Comparison of ENCODE assay signal across 8 mouse cellular contexts in the genomic region with DNA sequence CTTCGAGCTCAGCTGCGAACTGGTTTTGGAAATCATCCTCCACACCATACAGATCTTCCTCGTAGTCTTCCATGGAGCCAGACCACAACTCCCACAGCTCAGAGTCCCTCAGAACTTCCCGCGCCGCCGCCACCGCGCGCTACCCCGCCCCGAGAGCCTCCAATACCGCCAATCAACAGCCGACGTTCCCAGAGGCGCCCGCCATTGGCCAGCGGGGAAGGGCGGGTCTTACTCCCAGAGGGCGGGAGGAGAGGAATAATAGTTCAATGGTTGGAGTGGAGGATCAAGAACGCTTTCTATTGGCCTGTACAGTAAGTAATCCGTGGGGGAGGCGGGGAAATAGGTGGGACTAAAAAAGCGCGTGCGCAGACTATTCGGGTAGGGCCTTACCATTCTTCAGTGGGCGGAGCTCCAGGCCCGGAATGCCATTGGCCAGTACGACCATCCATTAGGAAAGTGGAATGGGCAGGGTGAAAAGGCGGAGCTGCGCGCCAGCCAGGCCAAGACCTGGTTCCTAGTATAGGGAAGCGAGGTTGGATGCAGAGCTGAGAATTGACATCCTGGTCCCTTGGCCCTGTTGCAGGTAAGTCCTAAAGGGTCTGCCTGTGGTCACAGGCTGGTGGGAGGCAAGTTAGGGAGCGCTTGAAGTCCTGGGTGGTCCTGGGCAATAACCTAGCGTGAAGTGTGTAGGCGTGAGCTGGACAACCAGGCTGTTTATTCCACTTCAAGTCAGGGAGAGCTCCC. TPM values are rescaled to one million over a fixed set of nuclear protein-coding genes. Genes with fewer than 3 reads are reported as not detected.
DNase-seq lines count a peak whose midpoint lies in the region; ATAC-seq lines count a peak whose summit lies in the region.

Gene Chtf18, minus strand, starts transcription at position 155 of the 744 bp plus-strand sequence.
Gene Rpusd1, plus strand, starts transcription at position 406 of the 744 bp plus-strand sequence.

- ATAC-seq in inflammation-experienced regulatory T-cells, adult 6 months: peak; percentile 97
- ATAC-seq in megakaryocyte-erythroid progenitor cell, adult 5-6 weeks (replicated peaks; ENCODE audit: low FRiP score, low TSS enrichment, poor library complexity, severe bottlenecking): peak; percentile 95

- peak; percentile 99 to 100 for DNase-seq in adrenal gland, adult (ENCODE audit: inconsistent age in 2 of 2, low spot score in 1 of 2)
- DNase-seq in embryo, embryonic 10.5 days (ENCODE audit: low spot score): peak; percentile 100
- DNase-seq in gastrocnemius, postnatal 14 days: peak; percentile 99
- peak; percentile 99 to 100 for DNase-seq in left cerebral cortex, postnatal 10 days (ENCODE audit: extremely low spot score in 1 of 2, low spot score in 2 of 2)
- peak; percentile 98 for DNase-seq in right cerebral cortex, postnatal 25 days
- peak; percentile 98 for DNase-seq in urinary bladder, postnatal 4 days (ENCODE audit: low spot score in 2 of 2)

- intact Hi-C loops in gastrocnemius, postnatal 14 days (cut with DNase I; ENCODE audit: low total_unique reads): no loop called here
- intact Hi-C loops in left cerebral cortex, postnatal 10 days (cut with DNase I): no loop called here

RNA-seq across cellular contexts. Expression of gene Chtf18, which starts in this region (rescaled TPM):
- total RNA-seq in gastrocnemius, postnatal 14 days (2021): 1 to 10 TPM; 1.3 to 2.5 TPM
- 10 to 100 TPM in 1 of 3 experiments, 1 to 10 TPM in 2; 1.4 to 12.9 (median 3.9) TPM for polyA plus RNA-seq in inflammation-experienced regulatory T-cells, adult 6 months (2017; shearing (Covaris generic))
- total RNA-seq in left cerebral cortex, postnatal 10 days (2021): 1 to 10 TPM; 3.0 to 4.8 TPM
- total RNA-seq in megakaryocyte-erythroid progenitor cell, adult 5-6 weeks (2014; fragmentation: Nextera tagmentation): 59.0 and 65.4 TPM in 2 replicates
- total RNA-seq in megakaryocyte-erythroid progenitor cell, adult 5-6 weeks (2017): 39.0 and 53.3 TPM in 2 replicates

RNA-seq across cellular contexts. Expression of gene Rpusd1, which starts in this region (rescaled TPM):
- 1 to 10 TPM; 3.4 to 3.8 TPM for total RNA-seq in gastrocnemius, postnatal 14 days (2021)
- polyA plus RNA-seq in inflammation-experienced regulatory T-cells, adult 6 months (2017; shearing (Covaris generic)): 10 to 100 TPM in 2 of 3 experiments, 1 to 10 TPM in 1; 8.6 to 12.5 (median 11.2) TPM
- total RNA-seq in left cerebral cortex, postnatal 10 days (2021): 10 to 100 TPM; 31.9 to 32.4 TPM
- 14.9 and 17.8 TPM in 2 replicates for total RNA-seq in megakaryocyte-erythroid progenitor cell, adult 5-6 weeks (2014; fragmentation: Nextera tagmentation)
- total RNA-seq in megakaryocyte-erythroid progenitor cell, adult 5-6 weeks (2017): 1.8 and 2.1 TPM in 2 replicates

Comparison
In these comparisons a context has a peak if more than half of its experiments do, and no peak if none do; other contexts are left out.
1. Peak in every context shown above with its lines: DNase-seq and ATAC-seq.
2. RNA of gene Chtf18 (total RNA-seq): 39.0 to 65.4 TPM in megakaryocyte-erythroid progenitor cell, adult 5-6 weeks; 3.0 to 4.8 TPM in left cerebral cortex, postnatal 10 days and 1.3 to 2.5 TPM in gastrocnemius, postnatal 14 days; every median in the first group is over 4 times any median in the second.